ENCODE assay signal across 26 mouse cellular contexts in genomic region chr14:54440538-54440937, GRCm38 (mm10). TPM values are rescaled to one million over a fixed set of nuclear protein-coding genes. Genes with fewer than 3 reads are reported as not detected.
A peak's percentile ranks its signal among the peaks of the same experiment; 100 is the strongest.
DNase-seq lines count a peak whose midpoint lies in the region; ATAC-seq and TF ChIP-seq lines count a peak whose summit lies in the region.
"Had no signal": no experiment of that assay in that cellular context is flagged by ENCODE, and none has a peak within 500 bp of the region (broad histone marks: within the 10 kb centered on the region; RNA-seq: fewer than 3 reads in every experiment).

No protein-coding gene starts in this region.

- H3K4me1 ChIP-seq in forebrain, embryonic 10.5 days, result peaks cover 47% of the 10 kb centered on the region
- no peaks in the 10 kb centered on the region for H3K4me1 ChIP-seq in forebrain, embryonic 13.5 days
- H3K4me1 ChIP-seq in heart, embryonic 13.5 days, result peaks cover 29% of the 10 kb centered on the region
- H3K4me1 ChIP-seq in heart, embryonic 11.5 days (ENCODE audit: control insufficient read depth, insufficient read depth, low read length), result peaks cover 8% of the 10 kb centered on the region; the same call in 1 of the 2 replicates
- H3K4me1 ChIP-seq in G1E (ENCODE audit: insufficient read depth, low read depth, low read length), result peaks cover 74% of the 10 kb centered on the region
- H3K4me1 ChIP-seq: forebrain, embryonic 15.5 days; hindbrain, embryonic 13.5 days had no signal

- WGBS in forebrain, embryonic 10.5 days, result 93% methylated on average over 14 of the region's 14 CpGs
- 95% methylated on average over 14 of the region's 14 CpGs for WGBS in forebrain, embryonic 13.5 days
- WGBS in heart, embryonic 13.5 days, result 88% methylated on average over 14 of the region's 14 CpGs
- WGBS in heart, embryonic 11.5 days (ENCODE audit: insufficient replicate concordance), result 85% methylated on average over 13 of the region's 14 CpGs

- peaks cover 10% of the 10 kb centered on the region for H3K79me2 ChIP-seq in myocyte (ENCODE audit: control insufficient read depth, insufficient read depth)

- H3K27ac ChIP-seq in forebrain, embryonic 10.5 days, result 0 out of 2 replicates have a peak overlapping the region, but pooled peaks have one; percentile 25
- no peak overlapping the region for H3K27ac ChIP-seq in forebrain, embryonic 13.5 days
- no peak overlapping the region for H3K27ac ChIP-seq in heart, embryonic 13.5 days (replicated peaks)
- H3K27ac ChIP-seq in heart, embryonic 11.5 days (ENCODE audit: low read depth, low read length), result no peak overlapping the region
- H3K27ac ChIP-seq: embryonic facial prominence, embryonic 10.5 days; forebrain, embryonic 15.5 days; hindbrain, embryonic 10.5 days; hindbrain, embryonic 13.5 days; intestine, embryonic 15.5 days had no signal

- H3K27me3 ChIP-seq in forebrain, embryonic 10.5 days (ENCODE audit: poor library complexity, severe bottlenecking), result no peaks in the 10 kb centered on the region
- no peaks in the 10 kb centered on the region for H3K27me3 ChIP-seq in forebrain, embryonic 13.5 days
- H3K27me3 ChIP-seq in heart, embryonic 13.5 days (replicated peaks), result no peaks in the 10 kb centered on the region
- no peaks in the 10 kb centered on the region for H3K27me3 ChIP-seq in heart, embryonic 11.5 days (ENCODE audit: control insufficient read depth, insufficient read depth, low read length)
- peaks cover 3% of the 10 kb centered on the region; the same call in 1 of the 2 replicates for H3K27me3 ChIP-seq in G1E (ENCODE audit: insufficient read depth, low read length)
- H3K27me3 ChIP-seq in myocyte (ENCODE audit: control insufficient read depth, insufficient read depth, insufficient read length), result no peaks in the 10 kb centered on the region
- H3K27me3 ChIP-seq: embryonic facial prominence, embryonic 13.5 days; forebrain, embryonic 15.5 days; hindbrain, embryonic 13.5 days; intestine, embryonic 15.5 days; Patski had no signal

- no peak for TF ChIP-seq POLR2A in myocyte (IDR thresholded peaks at IDR 0.05; ENCODE audit: insufficient read length, low read depth)

- no peak overlapping the region for H3K9ac ChIP-seq in forebrain, embryonic 13.5 days
- 0 out of 2 replicates have a peak overlapping the region, but pooled peaks have one; percentile 8 for H3K9ac ChIP-seq in heart, embryonic 13.5 days
- H3K9ac ChIP-seq in heart, embryonic 11.5 days (ENCODE audit: low read depth, low read length), result no peak overlapping the region
- H3K9ac ChIP-seq: embryonic facial prominence, embryonic 13.5 days; forebrain, embryonic 15.5 days; hindbrain, embryonic 13.5 days; intestine, embryonic 15.5 days had no signal

- H3K9me3 ChIP-seq in forebrain, embryonic 10.5 days, result no peaks in the 10 kb centered on the region
- H3K9me3 ChIP-seq in forebrain, embryonic 13.5 days (replicated peaks), result no peaks in the 10 kb centered on the region
- H3K9me3 ChIP-seq in heart, embryonic 13.5 days, result no peaks in the 10 kb centered on the region
- no peaks in the 10 kb centered on the region for H3K9me3 ChIP-seq in heart, embryonic 11.5 days (replicated peaks; ENCODE audit: control insufficient read depth, low read length)
- no peaks in the 10 kb centered on the region for H3K9me3 ChIP-seq in G1E (replicated peaks)
- H3K9me3 ChIP-seq: embryonic facial prominence, embryonic 10.5 days; embryonic facial prominence, embryonic 13.5 days; forebrain, embryonic 15.5 days; hindbrain, embryonic 10.5 days; hindbrain, embryonic 13.5 days; intestine, embryonic 15.5 days had no signal

- no peak for TF ChIP-seq CTCF in G1E (IDR thresholded peaks at IDR 0.05; ENCODE audit: low read depth, low read length)

- no peak overlapping the region for H3K4me3 ChIP-seq in forebrain, embryonic 10.5 days
- H3K4me3 ChIP-seq in forebrain, embryonic 13.5 days, result no peak overlapping the region
- no peak overlapping the region for H3K4me3 ChIP-seq in heart, embryonic 13.5 days
- no peak overlapping the region for H3K4me3 ChIP-seq in heart, embryonic 11.5 days (ENCODE audit: low read depth, low read length)
- H3K4me3 ChIP-seq in G1E (ENCODE audit: low read depth, low read length), result peak overlapping the region; percentile 23; the same call in 1 of the 2 replicates
- no peak overlapping the region for H3K4me3 ChIP-seq in myocyte
- H3K4me3 ChIP-seq: embryonic facial prominence, embryonic 10.5 days; embryonic facial prominence, embryonic 13.5 days; forebrain, embryonic 15.5 days; hindbrain, embryonic 10.5 days; hindbrain, embryonic 13.5 days; intestine, embryonic 15.5 days had no signal

- H3ac ChIP-seq in myocyte (ENCODE audit: control insufficient read depth, insufficient read length), result no peak overlapping the region

- ATAC-seq in forebrain, embryonic 13.5 days, result no peak
- no peak for ATAC-seq in heart, embryonic 13.5 days (ENCODE audit: extremely low read depth, insufficient number of reproducible peaks, low FRiP score, low TSS enrichment)
- ATAC-seq in heart, embryonic 11.5 days (replicated peaks; ENCODE audit: insufficient number of reproducible peaks, low FRiP score, low TSS enrichment), result no peak
- no peak for ATAC-seq in G1E (ENCODE audit: extremely low read depth, insufficient number of reproducible peaks, low FRiP score, poor library complexity, severe bottlenecking)
- ATAC-seq: forebrain, embryonic 15.5 days; hindbrain, embryonic 16.5 days; intestine, embryonic 15.5 days; Patski had no signal

- H3K4me2 ChIP-seq in forebrain, embryonic 13.5 days, result no peak overlapping the region
- no peak overlapping the region for H3K4me2 ChIP-seq in heart, embryonic 13.5 days
- no peak overlapping the region for H3K4me2 ChIP-seq in heart, embryonic 11.5 days
- H3K4me2 ChIP-seq in myocyte (ENCODE audit: low read depth), result no peak overlapping the region
- H3K4me2 ChIP-seq: embryonic facial prominence, embryonic 13.5 days; forebrain, embryonic 15.5 days; hindbrain, embryonic 13.5 days; intestine, embryonic 15.5 days had no signal

- DNase-seq in forebrain, embryonic 10.5 days (ENCODE audit: extremely low spot score, low spot score), result no peak
- no peak for DNase-seq in G1E (ENCODE audit: low spot score)
- DNase-seq in lung, postnatal 25 days (ENCODE audit: low spot score), result no peak
- DNase-seq: adrenal gland, postnatal 10 days; adrenal gland, postnatal 36 days; cerebellum, adult 11 months; cerebellum, adult 2 months; cerebellum, adult 9-11 months; cerebellum, postnatal 36 days; embryo, embryonic 11 days; gastrocnemius, postnatal 14 days; heart, adult 18-20 months had no signal

- peaks cover 62% of the 10 kb centered on the region for H3K36me3 ChIP-seq in forebrain, embryonic 10.5 days (replicated peaks)
- H3K36me3 ChIP-seq in forebrain, embryonic 13.5 days (ENCODE audit: poor library complexity, severe bottlenecking), result peaks cover 53% of the 10 kb centered on the region
- H3K36me3 ChIP-seq in heart, embryonic 13.5 days, result peaks cover 62% of the 10 kb centered on the region
- H3K36me3 ChIP-seq in heart, embryonic 11.5 days (ENCODE audit: control insufficient read depth, insufficient read depth, low read length), result peaks cover 19% of the 10 kb centered on the region
- H3K36me3 ChIP-seq in G1E (replicated peaks) (peaks cover 92% of the 10 kb centered on the region), myocyte (ENCODE audit: control insufficient read depth, insufficient read depth) (peaks cover 17% of the 10 kb centered on the region)

RNA-seq across cellular contexts. Expression of gene Mmp14, which starts 9.1 kb away (rescaled TPM):
- 52.4 and 54.6 TPM in 2 replicates for polyA plus RNA-seq in forebrain, embryonic 10.5 days (2016; fragmentation: Nextera tagmentation; extraction: Ambion mirVana)
- polyA plus RNA-seq in forebrain, embryonic 13.5 days (2015; fragmentation: Nextera tagmentation; extraction: Ambion mirVana), result 54.5 and 57.3 TPM in 2 replicates
- 97.4 and 98.7 TPM in 2 replicates for polyA plus RNA-seq in heart, embryonic 13.5 days (2015; fragmentation: Nextera tagmentation; extraction: Ambion mirVana)
- polyA plus RNA-seq in heart, embryonic 11.5 days (2014; fragmentation: Nextera tagmentation; extraction: Ambion mirVana), result 84.3 and 90.2 TPM in 2 replicates
- total RNA-seq in G1E (2014; fragmentation: Nextera tagmentation) (60.4 and 66.0 TPM in 2 replicates), G1E (2017) (28.6 and 33.8 TPM in 2 replicates)
- polyA plus RNA-seq in G1E (2012) (108 and 147 TPM in 2 replicates), myocyte (2012; fragmentation: generic; extraction: Trizol) (108 TPM)

RNA-seq across cellular contexts. Expression of gene Mrpl52, which starts 13.8 kb away (rescaled TPM):
- 200 and 201 TPM in 2 replicates for polyA plus RNA-seq in forebrain, embryonic 10.5 days (2016; fragmentation: Nextera tagmentation; extraction: Ambion mirVana)
- polyA plus RNA-seq in forebrain, embryonic 13.5 days (2015; fragmentation: Nextera tagmentation; extraction: Ambion mirVana), result 270 and 310 TPM in 2 replicates
- 226 and 256 TPM in 2 replicates for polyA plus RNA-seq in heart, embryonic 13.5 days (2015; fragmentation: Nextera tagmentation; extraction: Ambion mirVana)
- 242 and 250 TPM in 2 replicates for polyA plus RNA-seq in heart, embryonic 11.5 days (2014; fragmentation: Nextera tagmentation; extraction: Ambion mirVana)
- total RNA-seq in G1E (2014; fragmentation: Nextera tagmentation) (318 and 469 TPM in 2 replicates), G1E (2017) (238 and 282 TPM in 2 replicates)
- polyA plus RNA-seq in G1E (2012) (1,643 and 2,190 TPM in 2 replicates), myocyte (2012; fragmentation: generic; extraction: Trizol) (483 TPM)

RNA-seq across cellular contexts. Expression of gene Slc7a7, which starts 23.0 kb away (rescaled TPM):
- polyA plus RNA-seq in forebrain, embryonic 10.5 days (2016; fragmentation: Nextera tagmentation; extraction: Ambion mirVana), result 4.1 and 4.3 TPM in 2 replicates
- 5.6 and 6.1 TPM in 2 replicates for polyA plus RNA-seq in forebrain, embryonic 13.5 days (2015; fragmentation: Nextera tagmentation; extraction: Ambion mirVana)
- polyA plus RNA-seq in heart, embryonic 13.5 days (2015; fragmentation: Nextera tagmentation; extraction: Ambion mirVana), result 9.6 and 10.8 TPM in 2 replicates
- 8.0 TPM in 2 replicates for polyA plus RNA-seq in heart, embryonic 11.5 days (2014; fragmentation: Nextera tagmentation; extraction: Ambion mirVana)
- total RNA-seq in G1E (2014; fragmentation: Nextera tagmentation), result 4.6 and 6.2 TPM in 2 replicates
- total RNA-seq in G1E (2017), result 0.55 and 0.76 TPM in 2 replicates
- polyA plus RNA-seq in G1E (2012), result 0.88 and 1.1 TPM in 2 replicates
- polyA plus RNA-seq in myocyte (2012; fragmentation: generic; extraction: Trizol), result 6.8 TPM

RNA-seq across cellular contexts. Expression of gene Lrp10, which starts 23.4 kb away (rescaled TPM):
- polyA plus RNA-seq in forebrain, embryonic 10.5 days (2016; fragmentation: Nextera tagmentation; extraction: Ambion mirVana), result 23.8 and 24.4 TPM in 2 replicates
- polyA plus RNA-seq in forebrain, embryonic 13.5 days (2015; fragmentation: Nextera tagmentation; extraction: Ambion mirVana), result 19.9 and 24.4 TPM in 2 replicates
- 42.1 and 42.2 TPM in 2 replicates for polyA plus RNA-seq in heart, embryonic 13.5 days (2015; fragmentation: Nextera tagmentation; extraction: Ambion mirVana)
- 31.8 and 35.2 TPM in 2 replicates for polyA plus RNA-seq in heart, embryonic 11.5 days (2014; fragmentation: Nextera tagmentation; extraction: Ambion mirVana)
- total RNA-seq in G1E (2014; fragmentation: Nextera tagmentation) (36.3 and 44.4 TPM in 2 replicates), G1E (2017) (25.5 and 39.7 TPM in 2 replicates)
- polyA plus RNA-seq in G1E (2012) (226 and 280 TPM in 2 replicates), myocyte (2012; fragmentation: generic; extraction: Trizol) (81.8 TPM)

RNA-seq across cellular contexts. Expression of gene Rem2, which starts 35.4 kb away (rescaled TPM):
- polyA plus RNA-seq in forebrain, embryonic 10.5 days (2016; fragmentation: Nextera tagmentation; extraction: Ambion mirVana), result 12.5 TPM in 2 replicates
- polyA plus RNA-seq in forebrain, embryonic 13.5 days (2015; fragmentation: Nextera tagmentation; extraction: Ambion mirVana), result 24.2 and 24.4 TPM in 2 replicates
- polyA plus RNA-seq in heart, embryonic 13.5 days (2015; fragmentation: Nextera tagmentation; extraction: Ambion mirVana), result 1.6 and 2.0 TPM in 2 replicates
- polyA plus RNA-seq in heart, embryonic 11.5 days (2014; fragmentation: Nextera tagmentation; extraction: Ambion mirVana), result 2.0 TPM in 2 replicates
- total RNA-seq in G1E (2014; fragmentation: Nextera tagmentation) (not detected in 2 replicates), G1E (2017) (not detected in 2 replicates)
- polyA plus RNA-seq in G1E (2012) (0.06 and 0.08 TPM in 2 replicates), myocyte (2012; fragmentation: generic; extraction: Trizol) (0.20 TPM)
- total RNA-seq: gastrocnemius, postnatal 14 days; gastrocnemius, postnatal 4 days; heart, adult 18-20 months; heart, postnatal 25 days had no signal
